Mouse (Mus musculus) CH12.LX (cell line): ENCODE data around the gene Immt.

Source experiments
- CTCF ChIP-seq, 2 experiments: IDR thresholded peaks in 1 of 2; conservative IDR thresholded peaks in 1 of 2; 2 replicates each; pipeline ENCODE4 v1.5.1; 2011 to 2012; ENCODE audit warnings: low read depth in 2 of 2, low read length in 2 of 2, improper control_type of control experiment in 1 of 2, inconsistent platforms in 1 of 2, mild to moderate bottlenecking in 1 of 2, moderate library complexity in 1 of 2
- IRF4 ChIP-seq: IDR thresholded peaks from 2 replicates; pipeline ENCODE4 v1.6.1; 2014; ENCODE audit warnings: low read depth, mild to moderate bottlenecking, inconsistent platforms, low read length, improper control_type of control experiment
- USF2 ChIP-seq: conservative IDR thresholded peaks from 2 replicates; pipeline ENCODE4 v1.6.1; 2011; ENCODE audit warnings: low read depth, low read length, improper control_type of control experiment

DNA sequence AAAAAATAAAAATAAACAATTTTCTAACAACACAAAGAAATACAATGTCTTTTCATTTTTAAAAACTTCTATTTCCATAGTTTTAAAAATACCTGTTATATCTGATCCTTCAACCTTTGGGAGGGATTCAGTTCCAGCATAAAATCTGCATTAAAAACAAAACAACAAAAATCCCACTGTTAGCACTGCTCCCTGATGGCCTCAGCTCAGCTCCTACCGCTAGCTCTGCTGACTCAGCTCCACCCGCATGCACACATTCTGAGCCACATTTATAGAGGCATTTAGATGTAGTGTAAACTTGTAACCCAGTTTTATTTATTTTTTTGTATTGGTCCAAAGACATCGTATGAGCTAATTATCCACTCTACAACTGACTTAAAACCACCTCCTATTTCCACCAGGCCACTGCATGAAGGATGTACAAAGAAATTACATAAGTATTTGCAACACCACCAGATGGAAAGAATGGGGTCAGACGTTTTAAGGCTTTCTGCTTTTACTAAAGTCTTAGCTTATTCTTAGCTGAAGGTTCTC, 76.6 kb downstream of the Immt start:
- TF ChIP-seq USF2 (no peak), CTCF (conservative IDR thresholded peaks at IDR 0.05 in 1 of 2, IDR thresholded peaks at IDR 0.05 in 1 of 2; ENCODE audit: low read depth in 2 of 2, low read length in 2 of 2) (no peak), IRF4 (no peak)
